Mouse (Mus musculus) embryonic stem cell, embryonic (primary cell): Measurements from ENCODE around the gene Birc7.

Experiments
- CTCF ChIA-PET, 4 experiments: fragments of 300-600 bp in 2 of 4; fragments of 350-600 bp in 2 of 4; sonication (Branson Sonifier 250); formaldehyde crosslinking; loops; one replicate each; lab custom pipeline; 2022; ENCODE audit warnings: inconsistent platforms in 2 of 4; lab: Charles Lee
- POLR2A ChIA-PET, 4 experiments: fragments of 300-600 bp in 2 of 4; fragments of 350-600 bp in 2 of 4; sonication (Branson Sonifier 250); formaldehyde crosslinking; loops; one replicate each; lab custom pipeline; 2022; ENCODE audit warnings: antibody characterized with exemption in 4 of 4, inconsistent platforms in 1 of 4; lab: Charles Lee

Birc7 gene

DNA sequence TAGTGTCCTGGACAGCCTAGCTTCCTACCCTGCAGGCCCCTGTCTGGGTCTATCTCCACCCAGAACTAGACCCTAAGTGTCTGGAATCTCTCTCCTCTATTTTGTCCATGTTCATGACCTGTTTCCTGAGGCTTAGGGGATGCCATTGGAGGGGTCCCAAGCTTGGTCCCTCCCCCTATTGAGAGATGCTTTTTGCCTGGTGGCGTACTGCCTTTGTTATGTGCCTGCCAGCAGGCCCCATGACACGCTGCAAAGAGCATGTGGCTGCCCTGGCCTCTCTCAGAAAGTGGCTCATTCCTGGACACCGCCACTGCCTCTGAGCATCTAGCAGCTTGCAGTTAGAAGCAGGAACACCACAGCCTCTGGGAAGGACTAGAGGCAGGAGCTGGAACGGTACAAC is at the start of gene Birc7:
Birc7 (plus strand) TSS at position 301 of the 400 bp plus-strand sequence.
- CTCF ChIA-PET, result interaction anchor here (0.6 to 11.8 kb wide), 11 partner anchors 9 to 68 kb away, joined by 3 to 189 read pairs (median 6); partner anchors contain the start of gene Arfgap1 (in 1 of the 4)
- POLR2A ChIA-PET, result interaction anchor here in 3 of 4 experiments (0.8 to 6.9 kb wide), 33 partner anchors 8 to 203 kb away, joined by 3 to 50 read pairs (median 6); partner anchors contain the start of genes Arfgap1 (in 3 of the 3), Nkain4 (in 3 of the 3) and Ythdf1 (in 2 of the 3)

GRCm38 (mm10) chr2:180879365-180880067 is 49.3 kb upstream of the Birc7 start:
- CTCF ChIA-PET, result interaction anchor here in 2 of 4 experiments (0.6 to 1.2 kb wide), 3 partner anchors 10 to 106 kb away, joined by 3 to 5 read pairs (median 3); no protein-coding TSS in a partner anchor
- POLR2A ChIA-PET, result no interaction called here

GRCm38 (mm10) chr2:180881281-180881680 is 47.5 kb upstream of the Birc7 start:
- CTCF ChIA-PET, result interaction anchor here in 2 of 4 experiments (0.6 to 0.7 kb wide), 2 partner anchors 11 to 20 kb away, joined by 3 read pairs; no protein-coding TSS in a partner anchor

DNA sequence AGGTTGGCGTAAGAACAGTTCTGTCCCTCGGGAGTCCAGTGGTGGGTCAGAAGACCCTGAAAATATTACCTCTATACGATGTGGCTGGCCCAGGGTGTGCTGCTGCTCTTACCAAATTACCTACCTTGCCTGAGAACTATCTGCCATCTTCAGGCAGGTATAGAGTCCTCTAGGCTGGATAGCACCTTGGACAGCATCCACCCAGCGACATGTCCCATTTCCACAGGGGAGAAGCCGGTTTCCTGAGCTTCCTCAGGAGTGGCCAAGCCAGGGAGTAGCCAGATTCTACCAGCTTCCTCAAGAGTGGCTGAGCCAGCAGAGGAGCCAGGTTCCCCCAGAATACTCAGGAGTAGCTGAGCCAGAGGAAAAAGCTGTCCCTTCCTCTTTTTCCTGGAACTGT is 43.6 kb upstream of the Birc7 start:
- POLR2A ChIA-PET, result interaction anchor here in 1 of 4 experiments (0.8 to 1.2 kb wide), 2 partner anchors 12 to 315 kb away, joined by 3 to 6 read pairs; no protein-coding TSS in a partner anchor
- CTCF ChIA-PET, result interaction anchor here (0.6 to 2.1 kb wide), 6 partner anchors 9 to 448 kb away, joined by 3 to 13 read pairs (median 4); no protein-coding TSS in a partner anchor

More at GRCm38 (mm10) chr2:180881281-180881680, 47.5 kb upstream of the Birc7 start:
- POLR2A ChIA-PET, result interaction anchor here in 1 of 4 experiments (1.6 kb wide), 1 partner anchor 10 kb away, joined by 3 read pairs; no protein-coding TSS in a partner anchor

DNA sequence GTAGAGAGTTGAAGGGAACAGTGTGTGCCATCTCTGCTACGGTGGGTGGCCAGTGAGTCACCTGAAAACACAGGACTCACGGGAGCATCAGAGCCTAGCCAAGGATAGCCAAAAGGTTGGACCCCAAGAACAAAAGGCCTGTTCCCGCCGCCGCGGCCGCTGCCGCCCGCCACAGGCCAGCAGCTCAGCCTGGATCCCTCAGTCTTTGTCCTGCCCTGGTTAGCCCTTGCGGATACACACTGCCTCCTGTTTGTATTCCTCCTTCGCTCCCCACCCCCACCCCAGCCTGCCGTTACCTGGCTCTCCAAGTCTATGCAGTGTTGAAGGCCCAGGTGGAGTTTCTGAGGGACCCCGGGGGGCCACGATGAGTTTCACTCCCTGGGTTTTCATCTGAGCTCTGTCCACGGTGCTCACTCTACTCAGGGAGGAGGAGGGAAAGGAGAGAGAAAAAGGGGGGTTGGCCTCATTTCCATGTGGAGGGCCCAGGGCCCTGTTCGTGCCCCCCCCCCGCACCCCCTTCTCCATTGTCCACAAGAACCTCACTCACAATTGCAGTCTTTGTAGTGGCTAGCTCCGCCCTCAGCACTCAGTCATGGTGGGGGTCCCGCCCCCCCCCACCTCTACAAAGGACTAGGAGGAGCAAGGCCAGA is 39.4 kb upstream of the Birc7 start:
- CTCF ChIA-PET, result interaction anchor here (0.6 to 1.3 kb wide), 19 partner anchors 10 to 645 kb away, joined by 3 to 17 read pairs (median 4); partner anchors contain the start of genes Arfgap1 (in 1 of the 4), Bhlhe23 (in 1 of the 4), Dido1 (in 1 of the 4) and Gid8 (in 1 of the 4)

DNA sequence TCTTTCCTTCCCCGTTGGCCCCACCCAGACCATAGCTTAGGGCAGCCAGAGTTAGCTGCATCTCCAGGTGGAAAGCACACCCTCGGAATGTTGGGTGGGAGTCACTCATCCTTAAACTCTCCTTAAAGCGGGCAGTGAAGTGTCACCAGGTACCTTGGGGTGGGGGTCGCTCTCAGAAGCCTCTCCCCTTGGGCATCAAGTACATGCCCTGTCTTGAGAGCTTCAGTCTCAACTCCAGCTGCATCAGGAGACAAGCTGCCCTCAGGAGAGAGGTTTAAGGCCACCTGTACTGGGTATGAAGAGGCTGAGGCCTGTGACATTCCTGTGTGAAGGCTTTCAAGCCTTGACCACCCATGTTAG is 38.9 kb upstream of the Birc7 start:
- POLR2A ChIA-PET, result interaction anchor here in 3 of 4 experiments (0.6 to 4.3 kb wide), 20 partner anchors 14 to 607 kb away, joined by 3 to 39 read pairs (median 4); partner anchors contain the start of genes Ythdf1 (in 3 of the 3), Arfgap1 (in 1 of the 3), Birc7 (in 1 of the 3) and Tpd52l2 (in 1 of the 3)
- CTCF ChIA-PET, result interaction anchor here (0.6 to 1.3 kb wide), 19 partner anchors 10 to 645 kb away, joined by 3 to 17 read pairs (median 4); partner anchors contain the start of genes Arfgap1 (in 1 of the 4), Bhlhe23 (in 1 of the 4), Dido1 (in 1 of the 4) and Gid8 (in 1 of the 4)

More for the DNA sequence above, 39.4 kb upstream of the Birc7 start:
- POLR2A ChIA-PET, result interaction anchor here in 3 of 4 experiments (0.6 to 4.3 kb wide), 20 partner anchors 15 to 607 kb away, joined by 3 to 39 read pairs (median 4); partner anchors contain the start of genes Ythdf1 (in 2 of the 3), Arfgap1 (in 1 of the 3), Birc7 (in 1 of the 3) and Tpd52l2 (in 1 of the 3)

GRCm38 (mm10) chr2:180890422-180891074 is 38.3 kb upstream of the Birc7 start:
- ChIA-PET CTCF (interaction anchor here (0.5 to 1.3 kb wide), 8 partner anchors 15 to 644 kb away, joined by 3 to 6 read pairs (median 4); partner anchors contain the start of genes Dido1 (in 1 of the 4) and Gid8 (in 1 of the 4)), POLR2A (interaction anchor here in 3 of 4 experiments (0.6 to 4.3 kb wide), 15 partner anchors 9 to 606 kb away, joined by 3 to 39 read pairs (median 3); partner anchors contain the start of genes Ythdf1 (in 3 of the 3), Arfgap1 (in 1 of the 3), Birc7 (in 1 of the 3) and Tpd52l2 (in 1 of the 3))

DNA sequence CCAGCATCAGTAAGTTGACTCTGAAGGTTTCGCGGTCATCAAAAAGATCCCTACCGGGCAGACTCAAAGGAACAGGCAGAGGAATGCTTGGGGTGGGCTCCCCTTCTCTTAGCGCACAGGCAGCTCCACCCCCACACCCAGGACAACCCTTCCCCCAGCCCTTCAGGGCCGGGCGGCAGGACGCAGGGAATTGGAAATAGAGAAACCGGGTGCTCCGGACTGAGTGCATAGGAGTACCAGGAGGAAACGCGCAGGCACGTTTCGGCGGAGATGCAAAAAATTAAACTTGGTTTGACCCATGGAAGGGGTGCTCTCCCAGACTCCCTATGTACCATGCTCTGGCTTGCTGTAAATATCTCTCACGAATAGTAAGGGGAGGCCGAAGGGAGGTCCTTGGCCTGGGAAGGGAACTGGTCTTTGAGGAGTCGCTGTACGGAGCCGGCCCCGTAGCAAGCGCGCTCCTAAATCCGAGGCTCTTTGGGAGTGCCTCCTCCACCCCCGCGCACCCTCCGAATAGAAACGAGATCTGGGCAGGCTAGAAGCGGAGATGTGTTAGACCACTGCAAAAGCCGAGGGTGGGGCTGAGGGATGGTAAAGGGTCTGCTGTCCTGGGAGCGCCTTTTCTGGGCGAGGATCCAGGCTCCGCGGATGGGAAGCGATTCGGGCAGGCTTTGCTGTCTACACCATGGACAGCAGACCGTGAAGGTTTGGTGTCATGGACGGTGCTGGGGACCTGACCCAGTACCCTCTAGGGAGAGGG is 37.6 kb upstream of the Birc7 start:
- CTCF ChIA-PET, result interaction anchor here in 2 of 4 experiments (0.5 to 1.3 kb wide), 2 partner anchors 73 to 103 kb away, joined by 4 read pairs; no protein-coding TSS in a partner anchor
- POLR2A ChIA-PET, result interaction anchor here in 3 of 4 experiments (0.7 to 4.3 kb wide), 9 partner anchors 10 to 366 kb away, joined by 3 to 39 read pairs (median 4); partner anchors contain the start of gene Ythdf1 (in 1 of the 3)

DNA sequence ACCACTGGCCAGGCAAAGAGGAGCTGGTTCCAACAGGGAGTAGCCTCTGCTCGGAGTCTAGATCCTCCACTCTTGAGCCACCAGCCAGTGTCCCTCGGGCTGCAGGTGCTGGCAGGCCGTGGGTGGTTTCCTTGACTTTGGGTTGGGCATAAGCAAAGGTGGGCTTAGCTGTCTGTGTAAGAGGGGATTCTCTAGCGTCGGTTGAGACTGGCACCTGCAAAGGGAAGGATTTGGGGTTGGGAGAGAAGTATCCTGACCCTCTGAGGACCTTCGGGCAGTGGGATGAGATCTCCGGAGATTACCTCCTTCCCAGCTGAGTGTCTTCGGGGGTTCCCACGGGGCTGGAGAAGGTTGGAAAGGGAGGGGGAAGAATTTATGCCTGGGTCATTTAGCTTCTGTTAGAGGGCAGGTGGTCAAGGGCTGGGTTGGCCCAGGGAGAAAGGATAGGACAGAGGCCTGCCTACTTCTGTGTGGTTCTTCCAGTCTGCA is 36.9 kb upstream of the Birc7 start:
- CTCF ChIA-PET, result interaction anchor here in 2 of 4 experiments (0.7 to 1.3 kb wide), 2 partner anchors 72 to 137 kb away, joined by 4 to 15 read pairs; no protein-coding TSS in a partner anchor
- POLR2A ChIA-PET, result interaction anchor here in 2 of 4 experiments (0.7 to 4.3 kb wide), 5 partner anchors 12 to 365 kb away, joined by 3 to 39 read pairs (median 4); no protein-coding TSS in a partner anchor

DNA sequence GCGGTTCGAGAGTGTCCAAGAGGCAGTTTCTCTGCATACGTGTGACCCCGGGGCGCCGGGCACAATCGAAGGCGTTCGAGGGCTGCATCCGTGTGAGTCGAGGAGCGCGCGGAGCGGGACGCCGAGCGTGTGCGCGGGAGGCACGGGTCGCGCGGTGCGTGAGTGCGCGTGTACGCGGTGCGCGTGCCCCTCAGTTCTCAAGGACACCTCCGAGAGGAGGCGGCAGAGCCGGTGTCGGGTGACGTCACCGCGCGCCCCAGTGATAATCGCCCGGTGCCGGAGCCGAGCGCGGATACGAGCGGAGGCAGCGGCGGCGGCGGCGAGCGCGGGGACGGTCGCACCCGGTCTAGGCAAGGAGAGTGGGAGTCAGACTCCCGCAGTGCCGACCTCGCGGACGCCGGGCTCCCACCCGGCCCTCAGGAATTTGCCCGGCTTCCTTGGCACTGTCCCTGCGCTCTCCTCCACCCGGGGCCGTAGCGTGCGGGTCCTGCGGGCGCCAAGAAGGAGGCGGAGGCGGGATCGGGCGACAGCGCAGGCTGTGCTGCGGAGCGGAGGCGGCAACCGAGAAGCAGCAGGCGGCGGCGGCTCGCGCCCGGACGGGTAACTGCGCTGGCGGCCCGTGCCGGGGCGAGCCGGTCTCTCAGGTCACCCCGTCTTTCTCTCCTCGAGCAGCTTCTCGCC is 35.8 kb upstream of the Birc7 start:
- POLR2A ChIA-PET, result interaction anchor here (0.6 to 4.3 kb wide), 11 partner anchors 9 to 182 kb away, joined by 3 to 39 read pairs (median 4); partner anchors contain the start of gene Ythdf1 (in 3 of the 4)
- CTCF ChIA-PET, result interaction anchor here in 3 of 4 experiments (0.7 to 1.8 kb wide), 5 partner anchors 10 to 311 kb away, joined by 3 to 15 read pairs (median 5); no protein-coding TSS in a partner anchor

GRCm38 (mm10) chr2:180893537-180894028 is 35.2 kb upstream of the Birc7 start:
- ChIA-PET CTCF (interaction anchor here in 3 of 4 experiments (0.5 to 1.8 kb wide), 12 partner anchors 9 to 436 kb away, joined by 3 to 7 read pairs (median 3); no protein-coding TSS in a partner anchor), POLR2A (interaction anchor here (0.6 to 3.8 kb wide), 12 partner anchors 10 to 182 kb away, joined by 3 to 18 read pairs (median 4); partner anchors contain the start of gene Ythdf1 (in 3 of the 4))

DNA sequence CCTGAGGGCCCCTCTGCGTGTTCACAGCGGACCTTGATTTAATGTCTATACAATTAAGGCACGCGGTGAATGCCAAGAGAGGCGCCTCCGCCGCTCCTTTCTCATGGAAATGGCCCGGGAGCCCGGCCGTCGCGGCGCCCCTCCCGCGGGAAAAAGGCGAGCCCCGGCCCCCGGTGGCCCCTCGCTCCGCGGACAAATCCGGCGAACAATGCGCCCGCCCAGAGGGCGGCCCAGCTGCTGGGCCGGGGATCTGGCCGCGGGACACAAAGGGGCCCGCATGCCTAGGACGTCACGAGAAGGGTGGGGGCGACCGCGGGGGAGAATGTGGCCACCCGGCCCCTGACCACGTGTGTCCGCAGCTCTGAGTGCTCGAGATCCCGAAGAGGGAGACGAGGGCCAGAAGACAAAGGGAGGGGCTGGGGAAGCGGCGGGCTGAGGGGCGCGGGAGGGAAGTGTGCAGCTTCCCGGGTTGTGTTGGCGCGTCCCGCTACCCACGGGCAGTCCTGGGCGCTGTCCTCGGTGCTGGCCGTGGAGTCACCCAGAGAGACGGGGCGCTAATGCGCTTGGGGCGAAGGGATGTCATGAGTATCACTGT is 34.7 kb upstream of the Birc7 start:
- POLR2A ChIA-PET, result interaction anchor here in 3 of 4 experiments (0.9 to 3.8 kb wide), 10 partner anchors 10 to 183 kb away, joined by 3 to 18 read pairs (median 4); partner anchors contain the start of gene Ythdf1 (in 3 of the 3)

GRCm38 (mm10) chr2:180894734-180895133 is 34.1 kb upstream of the Birc7 start:
- ChIA-PET POLR2A (interaction anchor here in 3 of 4 experiments (1.1 to 3.8 kb wide), 5 partner anchors 10 to 142 kb away, joined by 3 to 18 read pairs (median 5); partner anchors contain the start of gene Ythdf1 (in 1 of the 3)), CTCF (interaction anchor here (0.6 to 1.8 kb wide), 14 partner anchors 8 to 940 kb away, joined by 3 to 7 read pairs (median 4); partner anchors contain the start of genes Birc7 (in 1 of the 4) and Nkain4 (in 1 of the 4))

More for the DNA sequence above, 34.7 kb upstream of the Birc7 start:
- CTCF ChIA-PET, result interaction anchor here (0.5 to 1.8 kb wide), 17 partner anchors 9 to 939 kb away, joined by 3 to 7 read pairs (median 4); partner anchors contain the start of genes Birc7 (in 1 of the 4) and Nkain4 (in 1 of the 4)

DNA sequence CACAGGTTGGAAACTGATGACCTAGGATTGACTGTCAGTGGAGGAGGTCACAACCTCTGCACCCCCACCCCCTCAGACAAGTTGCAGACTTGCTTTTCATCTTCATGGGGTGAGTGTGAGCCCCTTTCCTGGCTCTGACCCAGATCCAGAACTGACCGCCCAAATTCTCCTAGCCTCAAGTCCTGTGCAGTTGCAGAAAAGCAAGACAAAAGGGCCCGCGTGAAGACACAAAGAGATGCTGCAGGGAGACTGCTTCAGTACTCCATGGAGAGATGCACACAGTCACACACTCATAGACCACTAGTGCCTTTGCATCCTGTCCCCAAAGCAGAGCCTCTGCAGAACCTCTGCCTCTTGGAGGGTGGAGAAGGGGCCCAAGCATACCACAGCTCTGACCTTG is 33.5 kb upstream of the Birc7 start:
- ChIA-PET POLR2A (interaction anchor here in 3 of 4 experiments (0.5 to 4.0 kb wide), 5 partner anchors 10 to 193 kb away, joined by 3 to 25 read pairs (median 16); partner anchors contain the start of gene Ythdf1 (in 1 of the 3)), CTCF (interaction anchor here in 2 of 4 experiments (1.1 to 1.6 kb wide), 4 partner anchors 10 to 69 kb away, joined by 3 to 6 read pairs (median 4); partner anchors contain the start of gene Nkain4 (in 1 of the 2))
